Mouse (Mus musculus) neural tube, embryonic 10.5 days (tissue): ENCODE data around the gene Ret.

Experiments used
- DNase-seq: peaks from one replicate; pipeline ENCODE4 v3.0.0-alpha.2; 2017; ENCODE audit warnings: low spot score; ENCODE audit errors: extremely low spot score

Ret gene

GRCm38 (mm10) chr6:118173975-118174328, 23.6 kb downstream of the Ret start:
- DNase-seq = no peak

DNA sequence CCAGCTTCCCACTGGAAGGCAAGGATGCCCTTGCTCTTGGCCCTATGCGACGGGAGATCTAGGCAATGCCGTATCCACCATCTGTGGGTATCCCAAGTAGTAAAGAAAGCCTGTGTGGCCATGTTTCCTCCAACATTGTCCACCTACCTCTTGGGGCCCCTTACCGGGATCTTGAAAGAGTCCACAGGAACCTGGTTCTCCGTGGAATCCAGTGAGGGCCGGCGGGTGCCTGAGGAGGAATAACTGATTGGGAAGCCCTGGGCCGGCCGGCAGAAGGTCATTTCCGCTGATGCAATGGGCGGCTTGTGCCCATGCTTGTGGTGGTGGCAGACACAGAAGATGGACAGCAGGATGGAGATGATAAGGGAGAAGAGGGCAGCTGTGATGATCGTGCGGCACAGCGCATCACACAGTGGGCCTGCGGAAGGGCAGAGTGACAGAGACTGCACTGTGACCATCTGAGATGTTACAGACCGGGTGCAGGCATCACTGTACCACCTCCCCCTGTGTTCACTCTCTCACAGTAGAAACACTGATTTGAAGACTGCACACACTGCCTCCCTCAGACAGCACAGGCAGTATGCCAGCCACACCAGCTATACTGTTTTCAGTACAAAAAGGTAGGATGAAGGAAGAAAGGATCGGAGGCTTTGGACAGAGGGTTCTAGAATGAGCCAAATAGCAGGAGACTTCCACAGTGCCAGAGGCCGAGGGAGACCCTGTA, 24.1 kb downstream of the Ret start:
- no peak for DNase-seq

- DNase-seq = no peak
Measured at GRCm38 (mm10) chr6:118171386-118171785, 26.1 kb downstream of the Ret start.

DNA sequence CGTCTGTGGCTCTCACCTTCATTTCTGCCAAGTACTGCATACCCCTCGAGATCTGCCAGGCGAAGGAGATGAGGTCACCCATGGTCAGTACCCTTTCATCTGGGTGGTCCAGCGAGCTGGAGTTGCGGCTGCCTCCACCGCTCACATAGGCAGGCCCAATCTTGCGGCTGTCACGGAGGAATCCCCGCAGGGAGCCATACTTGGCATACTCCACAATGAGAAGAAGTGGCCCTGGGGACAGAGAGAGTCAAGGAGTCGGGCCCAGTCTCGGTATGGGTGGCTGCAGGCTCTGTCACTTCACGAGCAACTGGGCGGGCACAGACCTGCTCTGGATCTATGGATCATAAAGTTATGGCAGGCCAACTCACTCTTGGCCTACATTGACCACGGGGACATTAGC, 29.4 kb downstream of the Ret start:
- no peak for DNase-seq

DNA sequence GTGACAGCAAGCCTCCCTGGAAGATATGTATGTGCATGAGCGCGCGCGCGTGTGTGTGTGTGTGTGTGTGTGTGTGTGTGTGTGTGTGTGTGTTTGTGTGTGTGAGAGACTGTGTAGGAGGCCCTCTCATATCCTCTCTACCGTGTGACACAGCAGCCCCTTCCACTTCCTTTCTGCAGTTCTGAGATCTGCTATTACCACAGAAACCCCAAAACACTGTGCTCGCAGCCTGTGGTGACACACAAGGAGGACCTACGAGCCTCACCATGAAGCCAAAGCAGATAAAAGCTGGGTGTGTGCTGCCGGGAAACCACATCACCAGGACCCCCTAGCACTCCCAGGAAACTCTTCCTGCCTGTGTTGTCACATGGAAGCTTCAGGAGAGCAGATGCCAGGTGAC, 30.5 kb downstream of the Ret start:
- DNase-seq = no peak

DNA sequence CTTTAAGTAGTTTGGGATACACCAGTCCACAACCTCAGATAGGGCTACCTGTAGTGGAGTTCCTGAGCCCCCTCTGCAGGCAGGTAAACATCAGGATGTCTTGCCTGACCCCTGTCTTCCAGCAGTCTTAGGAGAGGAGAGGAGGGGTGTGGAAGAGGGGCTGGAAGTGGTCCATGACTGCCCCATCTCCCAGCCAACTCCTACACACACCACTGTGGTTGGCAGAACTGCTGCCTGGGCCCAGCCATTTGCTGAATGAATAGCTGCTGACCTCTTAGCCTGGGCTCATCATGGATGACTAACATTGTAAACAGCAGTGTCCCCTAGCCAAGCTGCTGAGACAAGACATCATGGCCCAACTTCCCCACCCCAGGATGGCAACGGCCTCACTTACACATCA, 32.0 kb downstream of the Ret start:
- no peak for DNase-seq

DNA sequence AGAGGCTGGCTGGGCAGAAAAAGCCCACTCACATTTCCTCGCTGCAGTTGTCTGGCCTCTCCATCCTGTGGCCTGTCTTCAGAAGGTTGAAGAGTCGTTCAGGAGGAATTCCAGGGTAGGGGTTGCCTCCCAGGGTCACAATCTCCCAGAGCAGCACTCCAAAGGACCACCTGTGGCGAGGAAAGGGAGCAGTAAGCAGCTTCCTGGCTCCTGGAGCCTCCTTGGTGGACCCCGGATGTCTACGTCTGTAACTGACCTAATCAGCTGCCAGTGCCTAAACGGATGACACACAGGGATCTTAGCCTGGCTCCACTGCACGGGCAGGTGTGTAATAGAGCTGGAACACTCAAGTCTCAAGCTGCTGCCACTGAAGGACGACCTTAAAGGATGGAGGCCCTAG, 32.8 kb downstream of the Ret start:
- no peak for DNase-seq

- no peak for DNase-seq
Measured at GRCm38 (mm10) chr6:118163086-118163485, 34.4 kb downstream of the Ret start.

DNA sequence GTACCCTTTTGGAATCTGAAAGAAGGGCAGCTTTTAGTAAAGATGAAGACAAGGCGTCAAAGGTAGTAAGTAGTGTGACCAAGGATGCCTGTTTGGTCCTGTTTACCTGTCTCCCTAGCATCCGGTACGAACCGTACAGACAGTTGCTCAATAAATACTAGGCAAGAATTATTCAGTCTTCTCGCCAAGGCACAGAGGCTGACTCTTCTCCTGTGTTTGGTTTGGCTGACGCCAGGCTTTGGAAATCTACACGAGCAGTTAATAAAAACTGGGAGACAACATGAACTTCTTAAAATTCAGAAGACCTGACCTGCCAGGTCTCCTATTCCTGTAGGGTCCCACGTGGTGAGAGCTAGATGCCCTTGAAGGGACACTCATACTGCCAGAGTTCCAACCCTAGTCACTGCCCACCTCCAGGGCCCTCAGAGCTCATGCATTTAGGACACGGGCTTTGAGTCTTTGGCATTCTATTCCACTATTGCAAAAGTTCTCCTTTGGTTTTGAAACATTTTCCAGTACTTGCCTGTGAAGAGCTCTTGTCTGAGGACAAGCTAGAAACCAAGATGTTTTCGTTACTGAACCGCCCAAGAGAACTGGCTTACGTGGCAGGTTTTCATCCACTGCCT, 34.9 kb downstream of the Ret start:
- no peak for DNase-seq

GRCm38 (mm10) chr6:118153091-118153490, 44.4 kb downstream of the Ret start:
- DNase-seq = no peak

GRCm38 (mm10) chr6:118150988-118151387, 46.5 kb downstream of the Ret start:
- no peak for DNase-seq

DNA sequence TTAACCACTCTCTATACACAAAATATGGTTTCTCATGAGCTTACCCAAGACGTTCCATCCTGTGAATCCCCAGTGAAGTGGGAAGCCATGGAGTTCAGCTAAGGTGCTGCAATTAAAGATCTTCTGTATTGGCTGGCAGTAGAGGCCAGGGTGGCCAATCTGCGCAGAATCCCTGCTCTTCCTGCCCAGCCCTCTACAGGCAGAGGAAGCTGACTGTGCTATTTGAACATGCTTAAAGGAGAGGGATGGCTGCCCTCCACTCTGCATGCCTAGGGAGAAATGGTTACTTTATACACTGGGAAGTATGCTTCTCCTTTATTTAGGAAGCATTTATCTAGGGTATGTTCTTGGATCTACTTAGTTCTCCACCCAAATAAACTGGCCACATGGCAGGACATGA, 47.0 kb downstream of the Ret start:
- no peak for DNase-seq

- DNase-seq = no peak
Measured at GRCm38 (mm10) chr6:118150128-118150527, 47.4 kb downstream of the Ret start.

GRCm38 (mm10) chr6:118140961-118141360, 56.6 kb downstream of the Ret start:
- DNase-seq = no peak

GRCm38 (mm10) chr6:118138731-118139709, 58.5 kb downstream of the Ret start, which contains the start of gene Csgalnact2:
Gene Csgalnact2 (minus strand): TSS chr6:118139140.
- peak; percentile 89 for DNase-seq

DNA sequence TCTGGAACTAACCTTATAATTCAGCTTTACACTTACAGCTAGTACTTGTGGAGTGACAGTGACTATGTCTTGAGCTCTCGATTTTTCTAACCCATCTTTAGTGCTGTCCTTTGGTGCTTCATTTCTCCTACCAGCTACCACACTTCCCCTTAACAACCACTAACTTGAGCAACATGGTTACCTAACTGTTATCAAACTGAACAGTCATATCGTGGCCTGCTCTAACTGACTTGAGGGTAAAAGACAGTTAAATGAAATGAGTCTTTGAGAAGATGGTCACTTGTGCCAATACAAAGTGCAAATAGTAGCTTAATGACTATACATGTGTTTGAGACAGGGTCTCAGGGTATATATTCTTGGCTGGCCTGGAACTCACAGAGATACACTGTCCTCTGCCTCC, 60.4 kb downstream of the Ret start:
- DNase-seq = no peak

GRCm38 (mm10) chr6:118134461-118134860, 63.1 kb downstream of the Ret start:
- DNase-seq = no peak

GRCm38 (mm10) chr6:118130022-118130421, 67.5 kb downstream of the Ret start:
- no peak for DNase-seq

DNA sequence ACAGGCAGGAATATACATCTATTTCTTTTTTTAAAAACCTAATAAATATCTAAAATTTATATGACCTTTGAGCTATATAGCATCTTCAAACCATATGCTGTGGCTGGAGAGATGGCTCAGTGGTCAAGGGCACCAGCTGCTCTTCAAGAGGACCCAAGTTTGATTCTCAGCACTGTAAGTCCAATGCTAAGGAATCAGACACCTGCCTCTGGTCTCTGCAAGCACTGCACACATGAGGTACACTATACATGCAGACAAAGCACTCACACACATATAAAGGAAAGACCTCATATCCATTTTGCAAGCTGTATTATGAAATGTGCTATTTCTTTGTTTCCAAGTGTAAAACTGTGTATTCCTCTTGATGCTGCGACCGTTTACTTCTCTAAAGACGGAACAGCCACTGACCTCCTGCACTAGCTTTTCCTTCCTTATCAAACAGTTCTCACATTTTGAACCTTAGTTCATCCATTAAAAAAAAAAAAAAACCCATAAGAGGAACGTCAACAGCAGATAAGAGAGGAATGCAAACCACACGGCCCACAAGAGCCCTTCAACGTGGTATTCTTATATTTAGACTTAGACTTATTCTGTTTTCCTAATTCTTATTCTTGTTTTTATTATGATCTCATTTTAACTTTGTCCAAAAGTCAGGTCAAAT, 69.6 kb downstream of the Ret start:
- no peak for DNase-seq

- DNase-seq = no peak
Measured at GRCm38 (mm10) chr6:118127198-118127597, 70.3 kb downstream of the Ret start.

DNA sequence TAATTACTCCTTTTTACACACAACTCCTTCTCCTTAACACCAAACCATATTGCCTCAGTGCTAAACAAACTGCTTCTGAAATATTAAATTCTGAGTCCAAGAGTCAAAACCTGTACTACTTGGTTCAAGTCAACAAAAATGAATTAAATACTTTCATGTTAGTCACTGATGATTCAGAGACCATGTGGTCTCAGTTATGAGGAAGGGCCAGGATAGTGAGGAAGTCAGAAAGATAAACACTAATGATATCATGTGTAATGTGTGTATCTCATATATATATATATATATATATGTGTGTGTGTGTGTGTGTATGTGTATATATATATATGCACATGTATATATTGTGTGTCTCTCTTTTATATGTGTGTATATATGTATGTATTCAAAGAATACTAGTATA, 70.9 kb downstream of the Ret start:
- no peak for DNase-seq

DNA sequence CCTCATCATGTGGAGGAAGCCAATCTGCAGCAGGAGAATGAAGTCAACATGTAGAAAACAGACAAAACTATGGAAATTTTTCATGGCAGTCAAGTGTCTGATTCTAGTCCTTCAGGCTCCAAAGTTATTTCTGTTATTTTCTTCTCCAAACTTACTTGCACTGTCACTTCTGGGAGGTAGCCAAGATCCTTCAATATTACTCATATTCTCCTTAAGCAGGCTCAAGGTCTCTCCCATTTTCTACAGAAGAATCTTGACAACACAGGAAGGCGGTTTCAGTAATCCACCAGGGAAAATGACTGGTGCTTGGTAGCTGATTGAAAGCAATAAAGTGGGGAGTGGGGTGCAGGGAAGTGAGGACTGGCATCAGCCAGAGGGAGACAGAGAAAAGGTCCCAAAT, 74.8 kb downstream of the Ret start:
- no peak for DNase-seq
